In the genomic region with DNA sequence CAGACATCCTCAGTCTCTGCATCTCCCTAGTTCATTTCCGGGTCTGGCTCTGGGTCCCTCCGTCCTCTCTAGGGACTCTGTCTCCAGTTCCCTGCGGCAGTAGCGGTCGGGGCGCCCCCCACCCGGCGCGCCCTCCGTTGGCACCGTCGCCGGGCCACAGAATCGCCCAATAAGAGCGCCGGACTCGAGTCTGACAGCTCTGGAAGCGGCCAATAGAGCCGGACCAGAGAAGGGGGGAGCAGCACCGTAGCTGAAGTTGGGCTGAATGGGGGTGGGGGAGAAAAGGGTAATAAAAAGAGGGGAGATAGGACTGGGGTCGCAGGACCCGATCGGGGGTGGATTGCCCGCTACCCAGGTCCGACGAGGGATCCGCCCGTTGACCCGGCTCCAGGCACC, we compare ENCODE assay signal across 8 mouse cellular contexts. TPM values are rescaled to one million over a fixed set of nuclear protein-coding genes. Genes with fewer than 3 reads are reported as not detected.
DNase-seq lines count a peak whose midpoint lies in the region; ATAC-seq and TF ChIP-seq lines count a peak whose summit lies in the region.

No protein-coding gene starts in this region.

- peak; percentile 55 for DNase-seq in adrenal gland, postnatal 14 days
- peak; percentile 65 for DNase-seq in heart, postnatal 10 days
- DNase-seq in left cerebral cortex, postnatal 14 days (ENCODE audit: low spot score in 2 of 2): peak; percentile 70 to 71
- DNase-seq in midbrain, embryonic 11.5 days (ENCODE audit: low spot score, missing footprints): peak; percentile 95
- peak; percentile 23 for DNase-seq in yolk sac, embryonic 10.5 days (ENCODE audit: low spot score)
- no peak for DNase-seq in T-cell, adult 2 months (ENCODE audit: low spot score)

- H3K36me3 ChIP-seq in ES-Bruce4 (ENCODE audit: control insufficient read depth, insufficient read depth, low read length, poor library complexity, severe bottlenecking): no peaks in the 10 kb centered on the region
- no peaks in the 10 kb centered on the region for H3K36me3 ChIP-seq in embryonic facial prominence, embryonic 12.5 days
- no peaks in the 10 kb centered on the region for H3K36me3 ChIP-seq in midbrain, embryonic 11.5 days (ENCODE audit: control insufficient read depth, insufficient read depth, low read length)

- WGBS in embryonic facial prominence, embryonic 12.5 days: under 1% methylated on average over 29 of the region's 29 CpGs
- WGBS in midbrain, embryonic 11.5 days: under 1% methylated on average over 29 of the region's 29 CpGs

- TF ChIP-seq POLR2A in ES-Bruce4 (IDR thresholded peaks at IDR 0.05; ENCODE audit: insufficient read depth, low read length): no peak

- peak overlapping the region; percentile 67 for H3K4me3 ChIP-seq in ES-Bruce4 (ENCODE audit: low read depth, low read length)
- peak overlapping the region; percentile 75 for H3K4me3 ChIP-seq in embryonic facial prominence, embryonic 12.5 days
- peak overlapping the region; percentile 74 for H3K4me3 ChIP-seq in midbrain, embryonic 11.5 days (ENCODE audit: low read depth, low read length)

- H3K4me1 ChIP-seq in ES-Bruce4 (ENCODE audit: control insufficient read depth, insufficient read depth, low read length): no peaks in the 10 kb centered on the region
- peaks cover 22% of the 10 kb centered on the region for H3K4me1 ChIP-seq in embryonic facial prominence, embryonic 12.5 days
- peaks cover 16% of the 10 kb centered on the region for H3K4me1 ChIP-seq in midbrain, embryonic 11.5 days (ENCODE audit: control insufficient read depth, insufficient read depth, low read length)

- intact Hi-C loops in heart, postnatal 10 days (cut with DNase I): loop anchor here (2.0 kb wide), 1 partner anchor 23 kb away; no protein-coding TSS in a partner anchor
- intact Hi-C loops in left cerebral cortex, postnatal 14 days (cut with DNase I): loop anchor here (1.0 to 2.0 kb wide), 2 partner anchors 43 to 116 kb away; no protein-coding TSS in a partner anchor

- no peak for TF ChIP-seq EP300 in ES-Bruce4 (IDR thresholded peaks at IDR 0.05; ENCODE audit: insufficient read depth, low read depth, low read length)

- H3K9me3 ChIP-seq in ES-Bruce4 (replicated peaks; ENCODE audit: control insufficient read depth, insufficient read depth, low read length, poor library complexity, severe bottlenecking): no peaks in the 10 kb centered on the region
- no peaks in the 10 kb centered on the region for H3K9me3 ChIP-seq in embryonic facial prominence, embryonic 12.5 days
- no peaks in the 10 kb centered on the region for H3K9me3 ChIP-seq in midbrain, embryonic 11.5 days (ENCODE audit: control insufficient read depth, low read length)

- peak overlapping the region; percentile 68 for H3K9ac ChIP-seq in ES-Bruce4 (ENCODE audit: low read depth, poor library complexity, severe bottlenecking)
- peak overlapping the region; percentile 74 for H3K9ac ChIP-seq in embryonic facial prominence, embryonic 12.5 days
- H3K9ac ChIP-seq in midbrain, embryonic 11.5 days (ENCODE audit: low read length): peak overlapping the region; percentile 85

- H3K4me2 ChIP-seq in embryonic facial prominence, embryonic 12.5 days (replicated peaks): peak overlapping the region; percentile 98
- peak overlapping the region; percentile 95 for H3K4me2 ChIP-seq in midbrain, embryonic 11.5 days

- no peak for TF ChIP-seq CTCF in ES-Bruce4 (IDR thresholded peaks at IDR 0.05; ENCODE audit: low read depth, low read length)

- H3K27ac ChIP-seq in ES-Bruce4 (ENCODE audit: insufficient read depth, low read length): no peak overlapping the region
- peak overlapping the region; percentile 69; the same call in 1 of the 2 replicates for H3K27ac ChIP-seq in embryonic facial prominence, embryonic 12.5 days
- H3K27ac ChIP-seq in midbrain, embryonic 11.5 days (ENCODE audit: low read depth, low read length): peak overlapping the region; percentile 57; the same call in 1 of the 2 replicates

- H3K27me3 ChIP-seq in ES-Bruce4 (ENCODE audit: control insufficient read depth, insufficient read depth, low read length, poor library complexity, severe bottlenecking): peaks cover 26% of the 10 kb centered on the region
- peaks cover 63% of the 10 kb centered on the region for H3K27me3 ChIP-seq in embryonic facial prominence, embryonic 12.5 days
- H3K27me3 ChIP-seq in midbrain, embryonic 11.5 days (ENCODE audit: control insufficient read depth, insufficient read depth, low read length): peaks cover 47% of the 10 kb centered on the region

- ATAC-seq in embryonic facial prominence, embryonic 12.5 days (ENCODE audit: insufficient number of reproducible peaks, insufficient read depth, low FRiP score, low TSS enrichment): peak; percentile 30; the same call in 1 of the 2 replicates
- peak; percentile 77 for ATAC-seq in midbrain, embryonic 11.5 days (ENCODE audit: low FRiP score)

RNA-seq across cellular contexts. Expression of gene Adcy5, which starts 0.4 kb away (rescaled TPM):
- polyA plus RNA-seq in ES-Bruce4 (2011; ENCODE audit: insufficient read depth, insufficient read length, low read depth, missing spikeins): 0.50 and 1.2 TPM in 2 replicates
- total RNA-seq in adrenal gland, postnatal 14 days (2021): 6.3 and 8.9 TPM in 2 replicates
- polyA plus RNA-seq in embryonic facial prominence, embryonic 12.5 days (2016; fragmentation: Nextera tagmentation; extraction: Ambion mirVana): 2.1 and 2.6 TPM in 2 replicates
- 10 to 100 TPM; 55.1 to 56.3 TPM for total RNA-seq in heart, postnatal 10 days (2021)
- 10 to 100 TPM; 87.4 to 95.7 TPM for total RNA-seq in left cerebral cortex, postnatal 14 days (2021)
- polyA plus RNA-seq in midbrain, embryonic 11.5 days (2014; fragmentation: Nextera tagmentation; extraction: Ambion mirVana): 1.7 TPM in 2 replicates
